Mouse (Mus musculus): ENCODE results near the gene Gdpd5. TPM values are rescaled to one million over a fixed set of nuclear protein-coding genes. Genes with fewer than 3 reads are reported as not detected.

The Gdpd5 gene
- polyA plus RNA-seq, 1 experiment from 2014 or later: 46.2 TPM

Other genes with a start within 250 kb of the Gdpd5 start
- 16.1 and 18.0 TPM in 2 replicates for gene Uvrag, start 240.3 kb upstream of the Gdpd5 start, polyA plus RNA-seq (2014; fragmentation: Nextera tagmentation; extraction: Ambion mirVana)
- gene Dgat2, start 198.7 kb upstream of the Gdpd5 start, polyA plus RNA-seq (2014; fragmentation: Nextera tagmentation; extraction: Ambion mirVana): 17.3 and 18.4 TPM in 2 replicates
- 1.3 and 2.5 TPM in 2 replicates for gene Mogat2, start 142.8 kb upstream of the Gdpd5 start, polyA plus RNA-seq (2014; fragmentation: Nextera tagmentation; extraction: Ambion mirVana)
- 122 and 135 TPM in 2 replicates for gene Map6, start 114.0 kb upstream of the Gdpd5 start, polyA plus RNA-seq (2014; fragmentation: Nextera tagmentation; extraction: Ambion mirVana)
- gene Serpinh1, start 28.2 kb upstream of the Gdpd5 start, polyA plus RNA-seq (2014; fragmentation: Nextera tagmentation; extraction: Ambion mirVana): 122 and 128 TPM in 2 replicates
- 4.1 and 4.7 TPM in 2 replicates for gene Klhl35, start 84.6 kb downstream of the Gdpd5 start, polyA plus RNA-seq (2014; fragmentation: Nextera tagmentation; extraction: Ambion mirVana)
- gene Rps3, start 102.3 kb downstream of the Gdpd5 start, polyA plus RNA-seq (2014; fragmentation: Nextera tagmentation; extraction: Ambion mirVana): 445 and 515 TPM in 2 replicates
- 9.8 and 10.1 TPM in 2 replicates for gene Arrb1, start 154.1 kb downstream of the Gdpd5 start, polyA plus RNA-seq (2014; fragmentation: Nextera tagmentation; extraction: Ambion mirVana)
- gene Tpbgl, start 245.7 kb downstream of the Gdpd5 start, polyA plus RNA-seq (2014; fragmentation: Nextera tagmentation; extraction: Ambion mirVana): 1.7 and 2.5 TPM in 2 replicates

All from hindbrain, embryonic 14.5 days (tissue).